Mouse (Mus musculus) right cerebral cortex, postnatal 4 days (tissue): ENCODE measurements around the gene Pnpla2.

ENCODE experiments used
- DNase-seq: peaks from one replicate; pipeline ENCODE4 v3.0.0-alpha.2; 2022

Gene Pnpla2

GRCm38 (mm10) chr7:141468522-141469211 lies 13.7 kb downstream of the Pnpla2 start:
- no peak for DNase-seq

GRCm38 (mm10) chr7:141469352-141469751 lies 14.4 kb downstream of the Pnpla2 start:
- DNase-seq, result no peak

- DNase-seq, result no peak
Measured at GRCm38 (mm10) chr7:141469901-141470636, 15.1 kb downstream of the Pnpla2 start.

GRCm38 (mm10) chr7:141470637-141470944 lies 15.6 kb downstream of the Pnpla2 start:
- no peak for DNase-seq

GRCm38 (mm10) chr7:141471236-141471635 lies 16.2 kb downstream of the Pnpla2 start:
- no peak for DNase-seq

GRCm38 (mm10) chr7:141472226-141472625 lies 17.2 kb downstream of the Pnpla2 start:
- DNase-seq, result no peak

- DNase-seq, result no peak
Measured at GRCm38 (mm10) chr7:141472763-141473162, 17.8 kb downstream of the Pnpla2 start.

- no peak for DNase-seq
Measured at GRCm38 (mm10) chr7:141474160-141474559, 19.2 kb downstream of the Pnpla2 start.

- DNase-seq, result peak; percentile 81
Measured at GRCm38 (mm10) chr7:141475011-141475804, 20.2 kb downstream of the Pnpla2 start, which contains the start of the genes Polr2l and Tspan4. Gene Polr2l (minus strand): TSS chr7:141475132. Gene Tspan4 (plus strand): TSS chr7:141475240.

- no peak for DNase-seq
Measured at GRCm38 (mm10) chr7:141475805-141476158, 20.8 kb downstream of the Pnpla2 start.

GRCm38 (mm10) chr7:141476226-141476980 lies 21.4 kb downstream of the Pnpla2 start:
- no peak for DNase-seq

GRCm38 (mm10) chr7:141476981-141477370 lies 22.0 kb downstream of the Pnpla2 start:
- no peak for DNase-seq

- no peak for DNase-seq
Measured at GRCm38 (mm10) chr7:141477578-141478269, 22.7 kb downstream of the Pnpla2 start.

- DNase-seq, result no peak
Measured at GRCm38 (mm10) chr7:141478270-141478748, 23.3 kb downstream of the Pnpla2 start.

GRCm38 (mm10) chr7:141480842-141481497 lies 26.0 kb downstream of the Pnpla2 start:
- DNase-seq, result no peak

- DNase-seq, result peak; percentile 68
Measured at GRCm38 (mm10) chr7:141481498-141482401, 26.8 kb downstream of the Pnpla2 start.

- DNase-seq, result no peak
Measured at GRCm38 (mm10) chr7:141482531-141483024, 27.6 kb downstream of the Pnpla2 start.

GRCm38 (mm10) chr7:141483114-141483653 lies 28.2 kb downstream of the Pnpla2 start:
- no peak for DNase-seq

- DNase-seq, result no peak
Measured at GRCm38 (mm10) chr7:141484186-141485120, 29.5 kb downstream of the Pnpla2 start.
